Mouse (Mus musculus): ENCODE measurements around the gene Gprc5d. TPM values are rescaled to one million over a fixed set of nuclear protein-coding genes. Genes with fewer than 3 reads are reported as not detected.

Gene Gprc5d
- not detected in 2 replicates for total RNA-seq (2017)

- no peak for ATAC-seq (ENCODE audit: extremely low read depth, insufficient number of reproducible peaks, low FRiP score, poor library complexity, severe bottlenecking)
Observed at GRCm38 (mm10) chr6:135118183-135118582, at the start of gene Gprc5d. Gene Gprc5d (minus strand): TSS chr6:135118283.

- no peak for ATAC-seq (ENCODE audit: extremely low read depth, insufficient number of reproducible peaks, low FRiP score, poor library complexity, severe bottlenecking)
Observed at GRCm38 (mm10) chr6:135166712-135167111, 48.6 kb upstream of the Gprc5d start.

- ATAC-seq (ENCODE audit: extremely low read depth, insufficient number of reproducible peaks, low FRiP score, poor library complexity, severe bottlenecking) = no peak
Observed at GRCm38 (mm10) chr6:135166262-135166661, 48.2 kb upstream of the Gprc5d start.

GRCm38 (mm10) chr6:135165706-135166105 is 47.6 kb upstream of the Gprc5d start:
- no peak for ATAC-seq (ENCODE audit: extremely low read depth, insufficient number of reproducible peaks, low FRiP score, poor library complexity, severe bottlenecking)

- no peak for ATAC-seq (ENCODE audit: extremely low read depth, insufficient number of reproducible peaks, low FRiP score, poor library complexity, severe bottlenecking)
Observed at GRCm38 (mm10) chr6:135165191-135165590, 47.1 kb upstream of the Gprc5d start.

GRCm38 (mm10) chr6:135162861-135163260 is 44.8 kb upstream of the Gprc5d start:
- no peak for ATAC-seq (ENCODE audit: extremely low read depth, insufficient number of reproducible peaks, low FRiP score, poor library complexity, severe bottlenecking)

GRCm38 (mm10) chr6:135162311-135162710 is 44.2 kb upstream of the Gprc5d start:
- no peak for ATAC-seq (ENCODE audit: extremely low read depth, insufficient number of reproducible peaks, low FRiP score, poor library complexity, severe bottlenecking)

- no peak for ATAC-seq (ENCODE audit: extremely low read depth, insufficient number of reproducible peaks, low FRiP score, poor library complexity, severe bottlenecking)
Observed at GRCm38 (mm10) chr6:135161356-135161755, 43.3 kb upstream of the Gprc5d start.

- ATAC-seq (ENCODE audit: extremely low read depth, insufficient number of reproducible peaks, low FRiP score, poor library complexity, severe bottlenecking) = no peak
Observed at GRCm38 (mm10) chr6:135158509-135158908, 40.4 kb upstream of the Gprc5d start.

GRCm38 (mm10) chr6:135157496-135157895 is 39.4 kb upstream of the Gprc5d start:
- ATAC-seq (ENCODE audit: extremely low read depth, insufficient number of reproducible peaks, low FRiP score, poor library complexity, severe bottlenecking) = no peak

GRCm38 (mm10) chr6:135156597-135156996 is 38.5 kb upstream of the Gprc5d start:
- no peak for ATAC-seq (ENCODE audit: extremely low read depth, insufficient number of reproducible peaks, low FRiP score, poor library complexity, severe bottlenecking)

- no peak for ATAC-seq (ENCODE audit: extremely low read depth, insufficient number of reproducible peaks, low FRiP score, poor library complexity, severe bottlenecking)
Observed at GRCm38 (mm10) chr6:135153719-135154118, 35.6 kb upstream of the Gprc5d start.

GRCm38 (mm10) chr6:135150311-135150710 is 32.2 kb upstream of the Gprc5d start:
- ATAC-seq (ENCODE audit: extremely low read depth, insufficient number of reproducible peaks, low FRiP score, poor library complexity, severe bottlenecking) = no peak

- no peak for ATAC-seq (ENCODE audit: extremely low read depth, insufficient number of reproducible peaks, low FRiP score, poor library complexity, severe bottlenecking)
Observed at GRCm38 (mm10) chr6:135149722-135150121, 31.6 kb upstream of the Gprc5d start.

GRCm38 (mm10) chr6:135149175-135149574 is 31.1 kb upstream of the Gprc5d start:
- no peak for ATAC-seq (ENCODE audit: extremely low read depth, insufficient number of reproducible peaks, low FRiP score, poor library complexity, severe bottlenecking)

- 0 out of 2 replicates have a peak, but pooled peaks have one; percentile 13 for ATAC-seq (ENCODE audit: extremely low read depth, insufficient number of reproducible peaks, low FRiP score, poor library complexity, severe bottlenecking)
Observed at GRCm38 (mm10) chr6:135148506-135148905, 30.4 kb upstream of the Gprc5d start.

- no peak for ATAC-seq (ENCODE audit: extremely low read depth, insufficient number of reproducible peaks, low FRiP score, poor library complexity, severe bottlenecking)
Observed at GRCm38 (mm10) chr6:135145976-135146375, 27.9 kb upstream of the Gprc5d start.

- no peak for ATAC-seq (ENCODE audit: extremely low read depth, insufficient number of reproducible peaks, low FRiP score, poor library complexity, severe bottlenecking)
Observed at GRCm38 (mm10) chr6:135144516-135144915, 26.4 kb upstream of the Gprc5d start.

GRCm38 (mm10) chr6:135143151-135143550 is 25.1 kb upstream of the Gprc5d start:
- ATAC-seq (ENCODE audit: extremely low read depth, insufficient number of reproducible peaks, low FRiP score, poor library complexity, severe bottlenecking) = no peak

- ATAC-seq (ENCODE audit: extremely low read depth, insufficient number of reproducible peaks, low FRiP score, poor library complexity, severe bottlenecking) = no peak
Observed at GRCm38 (mm10) chr6:135141451-135142147, 23.5 kb upstream of the Gprc5d start.

- ATAC-seq (ENCODE audit: extremely low read depth, insufficient number of reproducible peaks, low FRiP score, poor library complexity, severe bottlenecking) = no peak
Observed at GRCm38 (mm10) chr6:135138746-135139145, 20.7 kb upstream of the Gprc5d start.
